Mouse (Mus musculus): ENCODE data around the gene Foxn3. TPM values are rescaled to one million over a fixed set of nuclear protein-coding genes. Genes with fewer than 3 reads are reported as not detected.

Foxn3 gene
- polyA plus RNA-seq, 1 experiment from 2014 or later = 41.9 TPM

DNA sequence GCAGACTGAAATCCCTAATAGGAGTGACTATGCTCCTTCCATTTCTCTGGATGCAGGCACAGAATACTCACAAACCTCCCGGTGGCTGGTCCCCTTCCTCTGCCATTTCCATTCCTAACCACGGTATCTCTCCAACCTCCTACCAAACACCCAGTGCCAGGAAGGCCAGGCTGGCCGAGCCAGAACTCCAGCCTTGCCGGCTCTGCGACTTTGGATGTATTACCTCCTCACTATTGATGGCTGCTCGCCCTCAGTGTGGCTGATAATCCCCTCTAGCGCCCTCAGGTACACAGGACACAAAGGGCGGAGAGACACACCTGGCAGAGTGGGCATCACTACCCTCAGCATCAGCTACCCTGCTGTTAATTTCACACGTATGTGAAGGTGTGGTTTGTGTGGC lies 318.7 kb downstream of the Foxn3 start:
- no peak overlapping the region for H3K4me3 ChIP-seq (ENCODE audit: low read depth, low read length)
- no peaks in the 10 kb centered on the region for H3K4me1 ChIP-seq (replicated peaks; ENCODE audit: control insufficient read depth, insufficient read depth, low read length)
- H3K27me3 ChIP-seq (replicated peaks; ENCODE audit: control insufficient read depth, insufficient read depth, low read length) = no peaks in the 10 kb centered on the region
- ATAC-seq = no peak
- no peak overlapping the region for H3K27ac ChIP-seq (ENCODE audit: low read depth, low read length)
- H3K36me3 ChIP-seq (ENCODE audit: control insufficient read depth, insufficient read depth) = no peaks in the 10 kb centered on the region
- WGBS = 85% methylated on average over 9 of the region's 9 CpGs
- H3K9ac ChIP-seq (ENCODE audit: low read depth, low read length) = no peak overlapping the region
- no peaks in the 10 kb centered on the region for H3K9me3 ChIP-seq (ENCODE audit: control insufficient read depth)
- no peak for TF ChIP-seq CTCF (IDR thresholded peaks at IDR 0.05; ENCODE audit: low read depth)
- H3K4me2 ChIP-seq (replicated peaks; ENCODE audit: low read depth) = no peak overlapping the region

DNA sequence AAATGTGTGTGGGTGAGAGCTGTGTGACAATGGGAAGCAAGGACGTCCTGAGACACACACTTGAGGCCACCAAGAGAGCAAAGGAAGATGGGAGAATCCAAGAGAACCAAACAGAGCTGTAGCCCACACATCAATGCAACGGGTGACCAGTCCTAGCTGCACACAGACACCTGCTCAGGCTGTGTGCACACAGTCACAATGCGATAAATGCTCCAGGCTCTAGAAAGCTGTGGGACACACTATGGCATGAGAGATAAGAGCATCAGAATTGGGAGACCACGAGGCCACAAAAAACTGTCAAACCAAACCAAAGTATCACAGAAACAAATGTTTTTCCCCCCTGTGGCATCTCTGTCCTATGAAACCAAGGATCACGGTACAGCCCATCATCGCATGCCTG lies 319.1 kb downstream of the Foxn3 start:
- no peak for ATAC-seq
- Histone ChIP-seq H3K4me2 (replicated peaks; ENCODE audit: low read depth) (no peak overlapping the region), H3K4me3 (ENCODE audit: low read depth, low read length) (no peak overlapping the region), H3K27ac (ENCODE audit: low read depth, low read length) (no peak overlapping the region), H3K27me3 (replicated peaks; ENCODE audit: control insufficient read depth, insufficient read depth, low read length) (no peaks in the 10 kb centered on the region), H3K9ac (ENCODE audit: low read depth, low read length) (no peak overlapping the region), H3K4me1 (replicated peaks; ENCODE audit: control insufficient read depth, insufficient read depth, low read length) (no peaks in the 10 kb centered on the region), H3K9me3 (ENCODE audit: control insufficient read depth) (no peaks in the 10 kb centered on the region), H3K36me3 (ENCODE audit: control insufficient read depth, insufficient read depth) (no peaks in the 10 kb centered on the region)
- WGBS = 89% methylated on average over 6 of the region's 6 CpGs
- no peak for TF ChIP-seq CTCF (IDR thresholded peaks at IDR 0.05; ENCODE audit: low read depth)

DNA sequence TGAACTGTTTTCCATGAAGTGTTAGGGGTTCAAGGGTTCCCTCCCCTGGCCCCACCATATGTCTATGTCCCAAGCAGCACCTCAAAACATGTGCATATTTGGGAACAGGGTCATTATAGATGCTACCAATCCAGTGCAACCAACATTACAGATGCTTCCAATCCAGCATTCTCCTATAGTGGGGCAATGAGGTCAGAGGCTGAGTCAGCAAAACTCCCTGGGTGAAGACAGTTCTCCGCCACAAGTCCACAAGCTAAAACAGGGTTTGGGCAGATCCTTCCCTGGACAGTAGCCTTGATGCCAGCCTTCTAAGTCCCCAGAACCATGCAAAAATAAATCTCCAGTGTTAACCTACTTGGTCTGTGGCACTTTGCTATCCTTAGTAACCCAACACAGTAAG lies 320.1 kb downstream of the Foxn3 start:
- 100% methylated on average over 1 of the region's 1 CpGs for WGBS
- Histone ChIP-seq H3K36me3 (ENCODE audit: control insufficient read depth, insufficient read depth) (no peaks in the 10 kb centered on the region), H3K4me1 (replicated peaks; ENCODE audit: control insufficient read depth, insufficient read depth, low read length) (no peaks in the 10 kb centered on the region), H3K4me2 (replicated peaks; ENCODE audit: low read depth) (no peak overlapping the region), H3K27ac (ENCODE audit: low read depth, low read length) (no peak overlapping the region), H3K4me3 (ENCODE audit: low read depth, low read length) (no peak overlapping the region), H3K9ac (ENCODE audit: low read depth, low read length) (no peak overlapping the region), H3K27me3 (replicated peaks; ENCODE audit: control insufficient read depth, insufficient read depth, low read length) (no peaks in the 10 kb centered on the region), H3K9me3 (ENCODE audit: control insufficient read depth) (no peaks in the 10 kb centered on the region)
- TF ChIP-seq CTCF (IDR thresholded peaks at IDR 0.05; ENCODE audit: low read depth) = no peak
- no peak for ATAC-seq

DNA sequence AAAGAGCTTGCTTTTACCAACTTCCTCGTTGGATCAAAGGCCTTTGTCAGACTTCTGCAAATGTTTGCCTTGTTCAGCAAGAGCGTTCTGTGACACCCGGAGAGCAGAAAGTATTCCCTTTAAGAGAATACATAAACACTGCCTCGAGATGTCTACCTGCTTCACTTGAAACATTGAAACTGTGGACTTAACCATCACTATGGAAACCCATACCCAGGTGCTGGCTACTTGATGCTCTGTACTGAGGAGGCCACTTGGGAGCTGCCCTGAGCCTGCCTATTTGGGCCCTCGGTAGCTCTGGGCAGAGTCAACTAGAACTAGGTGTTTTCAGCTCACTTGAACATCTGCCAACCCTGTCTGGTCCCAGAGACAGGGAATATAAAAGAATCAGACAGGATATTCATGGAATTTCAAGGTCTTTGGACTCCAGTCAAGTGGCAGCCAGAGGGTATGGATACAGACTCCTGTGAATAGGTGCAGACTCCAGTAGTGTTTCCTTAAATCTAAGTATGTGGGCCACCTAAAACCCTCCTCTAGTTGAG lies 323.1 kb downstream of the Foxn3 start:
- TF ChIP-seq CTCF (IDR thresholded peaks at IDR 0.05; ENCODE audit: low read depth) = no peak
- no peak overlapping the region for H3K4me2 ChIP-seq (replicated peaks; ENCODE audit: low read depth)
- no peaks in the 10 kb centered on the region for H3K27me3 ChIP-seq (replicated peaks; ENCODE audit: control insufficient read depth, insufficient read depth, low read length)
- 17% methylated on average over 5 of the region's 5 CpGs for WGBS
- H3K9ac ChIP-seq (ENCODE audit: low read depth, low read length) = no peak overlapping the region
- no peak overlapping the region for H3K4me3 ChIP-seq (ENCODE audit: low read depth, low read length)
- H3K9me3 ChIP-seq (ENCODE audit: control insufficient read depth) = no peaks in the 10 kb centered on the region
- H3K36me3 ChIP-seq (ENCODE audit: control insufficient read depth, insufficient read depth) = peaks cover 6% of the 10 kb centered on the region; the same call in 1 of the 2 replicates
- no peaks in the 10 kb centered on the region for H3K4me1 ChIP-seq (replicated peaks; ENCODE audit: control insufficient read depth, insufficient read depth, low read length)
- no peak overlapping the region for H3K27ac ChIP-seq (ENCODE audit: low read depth, low read length)
- peak; percentile 40; the same call in 1 of the 2 replicates for ATAC-seq

DNA sequence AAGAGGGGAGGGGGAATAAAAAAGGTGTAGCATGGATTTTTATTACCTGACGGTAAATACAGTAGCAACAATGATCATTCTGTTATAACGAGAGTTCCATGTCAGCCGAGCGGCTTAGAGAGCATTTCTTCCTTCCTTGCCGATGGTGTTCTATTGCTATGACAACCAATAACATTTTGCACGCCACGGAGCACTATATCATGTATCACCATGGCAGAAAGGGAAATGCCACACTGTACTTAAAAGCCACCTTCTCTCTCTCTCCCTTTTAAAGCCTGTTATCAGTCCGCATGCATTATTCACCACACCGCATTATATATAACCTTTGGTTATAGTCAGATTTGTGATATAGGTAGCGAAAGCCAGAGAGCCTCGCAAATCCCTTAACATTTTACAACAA lies 323.6 kb downstream of the Foxn3 start:
- H3K4me3 ChIP-seq (ENCODE audit: low read depth, low read length) = no peak overlapping the region
- H3K36me3 ChIP-seq (ENCODE audit: control insufficient read depth, insufficient read depth) = peaks cover 6% of the 10 kb centered on the region; the same call in 1 of the 2 replicates
- no peak overlapping the region for H3K9ac ChIP-seq (ENCODE audit: low read depth, low read length)
- no peak overlapping the region for H3K27ac ChIP-seq (ENCODE audit: low read depth, low read length)
- no peaks in the 10 kb centered on the region for H3K27me3 ChIP-seq (replicated peaks; ENCODE audit: control insufficient read depth, insufficient read depth, low read length)
- TF ChIP-seq CTCF (IDR thresholded peaks at IDR 0.05; ENCODE audit: low read depth) = no peak
- peak; percentile 75 for ATAC-seq
- 33% methylated on average over 11 of the region's 11 CpGs for WGBS
- peak overlapping the region; percentile 32 for H3K4me2 ChIP-seq (replicated peaks; ENCODE audit: low read depth)
- H3K4me1 ChIP-seq (replicated peaks; ENCODE audit: control insufficient read depth, insufficient read depth, low read length) = no peaks in the 10 kb centered on the region
- H3K9me3 ChIP-seq (ENCODE audit: control insufficient read depth) = no peaks in the 10 kb centered on the region

DNA sequence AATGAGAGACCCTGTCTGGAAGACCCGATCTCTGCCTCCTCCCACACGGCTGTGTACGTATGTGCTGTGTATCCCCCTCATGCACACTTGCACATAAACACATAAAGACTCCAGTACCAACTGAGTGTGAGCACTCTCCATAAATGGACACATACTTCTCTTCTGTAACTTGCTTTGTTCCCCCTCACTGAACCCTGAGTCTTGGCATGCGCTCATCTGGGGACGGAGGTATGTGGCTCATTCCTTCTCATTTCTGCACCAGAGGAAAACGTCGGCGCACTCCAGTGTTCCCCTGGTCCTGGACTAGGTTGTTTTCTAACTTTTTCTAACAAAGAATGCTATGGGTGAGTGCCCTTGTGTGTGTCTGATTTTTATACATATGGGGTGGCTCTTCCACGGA lies 325.9 kb downstream of the Foxn3 start:
- no peak overlapping the region for H3K4me2 ChIP-seq (replicated peaks; ENCODE audit: low read depth)
- no peak overlapping the region for H3K4me3 ChIP-seq (ENCODE audit: low read depth, low read length)
- H3K4me1 ChIP-seq (replicated peaks; ENCODE audit: control insufficient read depth, insufficient read depth, low read length) = no peaks in the 10 kb centered on the region
- peaks cover 6% of the 10 kb centered on the region; the same call in 1 of the 2 replicates for H3K36me3 ChIP-seq (ENCODE audit: control insufficient read depth, insufficient read depth)
- no peaks in the 10 kb centered on the region for H3K27me3 ChIP-seq (replicated peaks; ENCODE audit: control insufficient read depth, insufficient read depth, low read length)
- H3K9ac ChIP-seq (ENCODE audit: low read depth, low read length) = no peak overlapping the region
- 87% methylated on average over 9 of the region's 9 CpGs for WGBS
- TF ChIP-seq CTCF (IDR thresholded peaks at IDR 0.05; ENCODE audit: low read depth) = no peak
- H3K9me3 ChIP-seq (ENCODE audit: control insufficient read depth) = no peaks in the 10 kb centered on the region
- ATAC-seq = no peak
- H3K27ac ChIP-seq (ENCODE audit: low read depth, low read length) = no peak overlapping the region

DNA sequence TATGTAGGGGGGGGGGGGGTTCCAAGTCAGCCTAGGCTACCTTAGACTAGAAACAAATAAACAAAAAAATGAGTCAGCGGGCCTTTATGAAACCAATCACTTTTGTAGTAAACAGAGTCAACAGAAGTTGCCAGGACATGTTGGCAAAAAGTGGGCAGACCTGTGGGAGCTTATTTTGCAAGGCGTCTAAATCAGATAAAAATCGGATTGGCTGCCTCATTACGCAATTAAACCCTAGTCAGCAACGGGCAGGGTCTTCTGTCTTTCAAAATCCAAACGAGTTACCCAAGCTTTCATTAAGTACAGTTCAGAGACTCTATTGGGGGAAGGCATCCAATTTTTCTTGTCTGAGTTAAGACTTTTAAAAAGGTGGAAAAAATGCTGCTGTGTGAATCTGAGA lies 329.0 kb downstream of the Foxn3 start:
- ATAC-seq = no peak
- WGBS = 51% methylated on average over 6 of the region's 6 CpGs
- Histone ChIP-seq H3K9ac (ENCODE audit: low read depth, low read length) (no peak overlapping the region), H3K4me2 (replicated peaks; ENCODE audit: low read depth) (no peak overlapping the region), H3K27ac (ENCODE audit: low read depth, low read length) (no peak overlapping the region), H3K27me3 (replicated peaks; ENCODE audit: control insufficient read depth, insufficient read depth, low read length) (no peaks in the 10 kb centered on the region), H3K9me3 (ENCODE audit: control insufficient read depth) (no peaks in the 10 kb centered on the region), H3K4me3 (ENCODE audit: low read depth, low read length) (no peak overlapping the region), H3K4me1 (replicated peaks; ENCODE audit: control insufficient read depth, insufficient read depth, low read length) (no peaks in the 10 kb centered on the region), H3K36me3 (ENCODE audit: control insufficient read depth, insufficient read depth) (peaks cover 6% of the 10 kb centered on the region; the same call in 1 of the 2 replicates)
- TF ChIP-seq CTCF (IDR thresholded peaks at IDR 0.05; ENCODE audit: low read depth) = no peak

Measured in intestine, postnatal 0 days (tissue).